Mouse (Mus musculus): ENCODE measurements around the gene Cox19.

The Cox19 gene

DNA sequence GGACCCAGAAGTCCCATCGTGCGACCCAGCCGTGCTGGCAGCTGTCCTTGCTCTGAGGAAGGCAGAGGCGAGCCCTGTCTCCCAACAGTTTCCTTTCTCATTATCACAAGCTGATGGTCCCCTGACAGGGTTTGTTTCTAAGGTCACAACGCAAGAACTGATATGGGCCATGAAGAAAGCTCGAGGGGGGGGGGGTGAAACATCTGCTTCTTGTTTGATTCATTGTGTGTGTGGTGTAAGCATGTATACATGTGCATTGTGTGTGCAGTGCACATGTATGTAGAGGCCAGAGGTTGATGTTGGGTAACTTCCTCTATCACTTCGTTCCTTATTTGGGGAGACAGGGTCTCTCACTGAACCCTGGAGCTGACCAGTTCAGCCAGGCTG, 23.6 kb downstream of the Cox19 start:
- no peak for DNase-seq (ENCODE audit: low read depth, low spot score)

- DNase-seq (ENCODE audit: low read depth, low spot score), result no peak
Measured at GRCm38 (mm10) chr5:139326986-139327633, 24.1 kb downstream of the Cox19 start.

- DNase-seq (ENCODE audit: low read depth, low spot score), result no peak
Measured at GRCm38 (mm10) chr5:139326111-139326696, 25.0 kb downstream of the Cox19 start.

DNA sequence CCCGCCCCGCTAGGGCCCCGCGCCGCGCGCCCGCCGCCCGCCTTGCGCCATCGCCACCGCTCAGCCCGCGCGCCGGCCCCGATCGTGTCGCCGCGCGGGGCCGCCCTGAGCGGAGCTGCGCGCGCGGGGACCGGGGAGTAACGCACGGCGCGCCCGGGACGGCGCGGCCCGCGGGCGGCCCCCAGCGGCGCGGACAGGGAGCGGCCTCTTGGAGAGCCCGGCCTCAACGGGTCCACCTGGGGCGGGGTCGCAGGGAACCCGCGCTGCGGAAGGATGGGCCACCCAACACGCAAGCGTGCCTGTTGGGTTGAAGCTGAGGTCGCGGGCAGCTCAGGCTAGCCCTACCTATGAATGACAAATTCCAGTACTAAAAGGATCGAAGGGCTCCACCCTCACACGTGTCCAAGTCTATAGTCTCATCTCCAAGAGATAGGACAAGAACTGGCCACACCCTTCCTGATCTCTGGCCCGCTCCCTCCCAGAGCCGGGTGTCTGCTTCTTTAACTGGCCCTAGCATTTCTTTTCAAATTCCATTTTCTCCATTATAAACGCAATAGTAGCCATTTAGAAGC, 25.7 kb downstream of the Cox19 start, which contains the start of gene Adap1:
Gene Adap1, minus strand, starts transcription at position 228 of the 572 bp plus-strand sequence.
- DNase-seq (ENCODE audit: low read depth, low spot score), result peak; percentile 50

- DNase-seq (ENCODE audit: low read depth, low spot score), result no peak
Measured at GRCm38 (mm10) chr5:139324691-139325394, 26.4 kb downstream of the Cox19 start.

DNA sequence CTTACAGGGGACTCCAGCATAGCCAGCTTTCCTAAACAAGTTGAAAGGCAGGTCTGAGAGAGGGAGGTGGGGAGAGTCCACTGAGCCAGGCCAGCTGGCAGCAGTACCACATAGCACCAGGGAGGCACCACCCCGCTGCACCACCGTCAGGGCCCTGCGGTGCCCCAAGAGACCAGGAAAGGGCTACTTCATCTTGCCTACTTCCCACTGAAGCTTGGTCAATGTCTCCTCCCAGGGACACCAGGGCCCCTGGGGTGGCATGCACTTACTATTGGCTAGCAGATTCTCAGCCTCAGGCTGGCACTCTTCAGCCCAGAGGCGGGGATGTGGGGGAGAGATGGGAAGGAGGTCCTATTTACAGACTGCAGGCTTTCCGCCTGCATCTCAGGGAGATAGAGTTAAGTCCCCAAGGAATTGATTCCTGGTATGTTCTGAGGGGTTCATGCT, 27.1 kb downstream of the Cox19 start:
- DNase-seq (ENCODE audit: low read depth, low spot score), result no peak

GRCm38 (mm10) chr5:139323260-139323924, 27.8 kb downstream of the Cox19 start:
- no peak for DNase-seq (ENCODE audit: low read depth, low spot score)

DNA sequence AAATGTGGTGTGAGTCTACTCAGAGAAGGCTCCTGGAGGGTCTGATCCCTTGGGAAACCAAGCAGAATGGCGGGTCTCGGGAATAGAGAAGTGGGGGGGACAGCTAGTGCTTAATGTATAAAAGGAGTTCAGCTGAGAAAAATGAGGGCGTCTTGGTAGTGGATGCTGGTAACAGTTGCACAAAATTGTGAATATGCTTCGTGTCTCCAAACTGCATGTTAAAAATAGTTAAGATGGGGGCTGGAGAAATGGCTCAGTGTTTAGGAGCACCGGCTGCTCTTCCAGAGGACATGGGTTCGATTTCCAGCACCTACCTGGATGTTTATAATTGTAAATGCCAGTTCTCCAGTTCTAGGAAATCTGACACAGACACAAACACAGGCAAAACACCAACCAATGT, 29.9 kb downstream of the Cox19 start:
- DNase-seq (ENCODE audit: low read depth, low spot score), result no peak

DNA sequence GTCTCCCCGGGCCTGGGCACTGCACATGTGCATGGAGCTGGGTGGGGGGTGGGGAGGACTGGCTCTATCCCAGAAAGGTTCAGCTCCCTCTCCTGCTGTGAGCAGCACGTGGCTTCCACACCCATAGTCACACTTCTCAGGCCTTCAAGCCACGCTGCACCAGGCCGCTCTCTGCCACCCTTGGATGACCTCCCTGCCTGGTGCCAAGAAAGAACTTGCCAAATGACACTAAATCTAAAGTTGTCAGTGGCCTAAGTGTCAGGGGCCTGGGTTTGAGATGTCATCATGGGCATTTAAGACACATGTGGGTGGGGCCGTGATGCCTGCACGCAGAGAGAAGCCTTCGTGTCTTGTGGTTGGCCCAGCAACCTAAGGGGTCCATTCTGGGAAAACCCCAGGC, 30.8 kb downstream of the Cox19 start:
- no peak for DNase-seq (ENCODE audit: low read depth, low spot score)

- no peak for DNase-seq (ENCODE audit: low read depth, low spot score)
Measured at GRCm38 (mm10) chr5:139317751-139318504, 33.3 kb downstream of the Cox19 start.

- DNase-seq (ENCODE audit: low read depth, low spot score), result no peak
Measured at GRCm38 (mm10) chr5:139316982-139317675, 34.1 kb downstream of the Cox19 start.

DNA sequence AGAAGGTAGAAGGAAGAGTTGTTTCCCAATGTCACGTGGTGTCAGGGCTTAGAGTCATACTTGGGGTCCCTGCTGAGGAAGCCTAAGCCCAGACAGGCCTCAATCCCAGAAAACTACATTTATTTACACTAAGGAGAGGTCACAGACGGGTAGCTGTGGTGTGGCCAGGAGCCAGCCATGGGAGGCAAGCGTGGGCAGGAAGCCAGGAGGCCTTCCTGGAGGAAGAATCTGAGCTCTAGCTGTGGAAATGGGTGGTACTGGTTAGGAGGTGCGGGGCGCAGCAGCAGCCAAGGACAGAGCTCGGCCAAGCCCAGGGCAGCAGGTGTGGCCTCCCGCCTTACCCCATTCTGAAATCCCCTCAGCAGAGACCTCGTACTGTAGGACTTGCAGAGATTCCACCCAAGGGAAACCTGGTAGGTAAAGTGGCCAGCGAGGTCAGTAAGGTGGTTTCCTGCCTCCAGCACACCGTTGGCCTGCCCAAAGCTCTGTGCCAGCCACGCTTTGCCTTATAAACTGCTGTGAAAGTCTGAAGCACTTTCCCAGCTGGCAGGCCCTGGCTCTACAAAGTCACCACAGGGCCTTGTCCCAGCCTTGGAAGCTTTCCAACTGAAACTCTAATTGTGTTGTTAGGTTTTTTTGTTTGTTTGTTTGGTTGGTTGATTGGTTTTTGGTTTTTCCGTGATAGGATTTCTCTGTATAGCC, 36.1 kb downstream of the Cox19 start:
- DNase-seq (ENCODE audit: low read depth, low spot score), result no peak

GRCm38 (mm10) chr5:139313536-139313935, 37.7 kb downstream of the Cox19 start:
- no peak for DNase-seq (ENCODE audit: low read depth, low spot score)

GRCm38 (mm10) chr5:139311822-139312221, 39.4 kb downstream of the Cox19 start:
- DNase-seq (ENCODE audit: low read depth, low spot score), result no peak

DNA sequence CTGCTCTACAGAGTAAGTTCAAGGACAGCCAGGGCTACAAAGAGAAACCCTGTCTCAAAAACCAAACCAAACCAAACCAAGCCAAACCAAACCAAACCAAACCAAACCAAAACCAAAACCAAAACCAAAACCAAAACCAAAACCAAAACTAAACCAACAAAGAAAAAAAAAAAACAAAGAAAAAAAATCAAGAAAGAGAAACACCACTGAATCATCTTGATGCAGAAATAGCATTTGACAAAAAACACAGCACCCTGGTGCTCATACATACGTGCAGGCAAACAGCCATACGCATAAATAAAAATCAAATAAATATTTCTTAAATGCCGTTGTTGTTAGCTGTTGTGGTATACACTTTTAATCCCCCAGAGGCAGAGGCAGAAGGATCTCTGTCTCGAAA, 40.7 kb downstream of the Cox19 start:
- no peak for DNase-seq (ENCODE audit: low read depth, low spot score)

DNA sequence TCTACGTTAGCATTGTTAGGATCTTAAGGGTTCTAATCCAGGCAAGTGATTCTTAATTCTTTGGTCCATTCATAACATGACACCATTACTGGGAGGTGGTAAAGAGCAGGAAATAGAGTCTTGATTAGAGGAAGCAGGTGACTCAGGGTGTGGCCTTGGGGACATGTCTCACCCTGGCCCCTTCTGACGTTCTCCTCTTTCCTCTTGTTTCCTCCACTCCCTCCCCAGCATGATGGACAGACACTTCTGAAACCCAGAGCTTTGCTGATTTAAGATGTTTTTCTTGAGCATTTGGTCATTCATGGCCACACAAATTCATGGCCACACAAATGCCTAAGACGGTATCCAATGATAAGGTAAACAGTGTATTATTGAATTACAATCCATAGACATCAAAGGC, 41.3 kb downstream of the Cox19 start:
- no peak for DNase-seq (ENCODE audit: low read depth, low spot score)

GRCm38 (mm10) chr5:139303646-139304061, 47.6 kb downstream of the Cox19 start:
- no peak for DNase-seq (ENCODE audit: low read depth, low spot score)

- no peak for DNase-seq (ENCODE audit: low read depth, low spot score)
Measured at GRCm38 (mm10) chr5:139302101-139302500, 49.1 kb downstream of the Cox19 start.

- DNase-seq (ENCODE audit: low read depth, low spot score), result no peak
Measured at GRCm38 (mm10) chr5:139297745-139298144, 53.5 kb downstream of the Cox19 start.

- no peak for DNase-seq (ENCODE audit: low read depth, low spot score)
Measured at GRCm38 (mm10) chr5:139297092-139297491, 54.1 kb downstream of the Cox19 start.

Measured in retina, postnatal 7 days (tissue).